Mouse (Mus musculus): ENCODE data around the gene Lca5l. TPM values are rescaled to one million over a fixed set of nuclear protein-coding genes. Genes with fewer than 3 reads are reported as not detected.

Gene Lca5l
- polyA plus RNA-seq, 1 experiment from 2014 or later, result 1.3 TPM

GRCm38 (mm10) chr16:96127288-96127656 is 64.8 kb downstream of the Lca5l start:
- Histone ChIP-seq H3K9me3 (ENCODE audit: control insufficient read depth, low read length) (no peaks in the 10 kb centered on the region), H3K4me2 (ENCODE audit: low read depth, severe bottlenecking) (peak overlapping the region; percentile 72; the same call in 1 of the 2 replicates), H3K4me1 (ENCODE audit: control insufficient read depth, insufficient read depth, low read length) (peaks cover 9% of the 10 kb centered on the region), H3K9ac (ENCODE audit: low read length) (peak overlapping the region; percentile 99), H3K4me3 (ENCODE audit: low read depth, low read length) (peak overlapping the region; percentile 98), H3K27me3 (ENCODE audit: control insufficient read depth, insufficient read depth, low read length) (no peaks in the 10 kb centered on the region), H3K36me3 (ENCODE audit: control insufficient read depth, insufficient read depth, low read length) (peaks cover 20% of the 10 kb centered on the region), H3K27ac (replicated peaks; ENCODE audit: low read depth, low read length) (peak overlapping the region; percentile 94)
- no peak for DNase-seq (ENCODE audit: low spot score)
- WGBS, result 0% methylated on average over 47 of the region's 52 CpGs
- peak; percentile 53 for ATAC-seq (ENCODE audit: insufficient number of reproducible peaks, low FRiP score, low TSS enrichment, low read depth)

GRCm38 (mm10) chr16:96126684-96127171 is 65.3 kb downstream of the Lca5l start:
- Histone ChIP-seq H3K27me3 (ENCODE audit: control insufficient read depth, insufficient read depth, low read length) (no peaks in the 10 kb centered on the region), H3K4me1 (ENCODE audit: control insufficient read depth, insufficient read depth, low read length) (peaks cover 9% of the 10 kb centered on the region), H3K4me2 (ENCODE audit: low read depth, severe bottlenecking) (peak overlapping the region; percentile 72), H3K9me3 (ENCODE audit: control insufficient read depth, low read length) (no peaks in the 10 kb centered on the region), H3K27ac (replicated peaks; ENCODE audit: low read depth, low read length) (peak overlapping the region; percentile 94), H3K36me3 (ENCODE audit: control insufficient read depth, insufficient read depth, low read length) (peaks cover 20% of the 10 kb centered on the region), H3K4me3 (ENCODE audit: low read depth, low read length) (peak overlapping the region; percentile 98), H3K9ac (ENCODE audit: low read length) (peak overlapping the region; percentile 99)
- DNase-seq (ENCODE audit: low spot score) (no peak), ATAC-seq (ENCODE audit: insufficient number of reproducible peaks, low FRiP score, low TSS enrichment, low read depth) (no peak)
- 8% methylated on average over 19 of the region's 19 CpGs for WGBS

GRCm38 (mm10) chr16:96120022-96120623 is 71.9 kb downstream of the Lca5l start:
- Histone ChIP-seq H3K4me1 (ENCODE audit: control insufficient read depth, insufficient read depth, low read length) (no peaks in the 10 kb centered on the region), H3K27ac (replicated peaks; ENCODE audit: low read depth, low read length) (no peak overlapping the region), H3K9me3 (ENCODE audit: control insufficient read depth, low read length) (no peaks in the 10 kb centered on the region), H3K36me3 (ENCODE audit: control insufficient read depth, insufficient read depth, low read length) (peaks cover 17% of the 10 kb centered on the region), H3K27me3 (ENCODE audit: control insufficient read depth, insufficient read depth, low read length) (no peaks in the 10 kb centered on the region), H3K4me3 (ENCODE audit: low read depth, low read length) (no peak overlapping the region), H3K9ac (ENCODE audit: low read length) (no peak overlapping the region), H3K4me2 (ENCODE audit: low read depth, severe bottlenecking) (no peak overlapping the region)
- DNase-seq (ENCODE audit: low spot score) (no peak), ATAC-seq (ENCODE audit: insufficient number of reproducible peaks, low FRiP score, low TSS enrichment, low read depth) (no peak)
- 74% methylated on average over 4 of the region's 4 CpGs for WGBS

GRCm38 (mm10) chr16:96114729-96115128 is 77.3 kb downstream of the Lca5l start:
- no peaks in the 10 kb centered on the region for H3K27me3 ChIP-seq (ENCODE audit: control insufficient read depth, insufficient read depth, low read length)
- H3K9me3 ChIP-seq (ENCODE audit: control insufficient read depth, low read length), result no peaks in the 10 kb centered on the region
- 58% methylated on average over 4 of the region's 4 CpGs for WGBS
- no peaks in the 10 kb centered on the region for H3K4me1 ChIP-seq (ENCODE audit: control insufficient read depth, insufficient read depth, low read length)
- no peaks in the 10 kb centered on the region for H3K36me3 ChIP-seq (ENCODE audit: control insufficient read depth, insufficient read depth, low read length)
- no peak for ATAC-seq (ENCODE audit: insufficient number of reproducible peaks, low FRiP score, low TSS enrichment, low read depth)
- H3K9ac ChIP-seq (ENCODE audit: low read length), result no peak overlapping the region
- no peak overlapping the region for H3K27ac ChIP-seq (replicated peaks; ENCODE audit: low read depth, low read length)
- DNase-seq (ENCODE audit: low spot score), result no peak
- no peak overlapping the region for H3K4me3 ChIP-seq (ENCODE audit: low read depth, low read length)
- H3K4me2 ChIP-seq (ENCODE audit: low read depth, severe bottlenecking), result no peak overlapping the region

- ATAC-seq (ENCODE audit: insufficient number of reproducible peaks, low FRiP score, low TSS enrichment, low read depth) (no peak), DNase-seq (ENCODE audit: low spot score) (no peak)
- no peak overlapping the region for H3K27ac ChIP-seq (replicated peaks; ENCODE audit: low read depth, low read length)
- WGBS, result 42% methylated on average over 2 of the region's 2 CpGs
- no peak overlapping the region for H3K4me2 ChIP-seq (ENCODE audit: low read depth, severe bottlenecking)
- no peaks in the 10 kb centered on the region for H3K36me3 ChIP-seq (ENCODE audit: control insufficient read depth, insufficient read depth, low read length)
- H3K9me3 ChIP-seq (ENCODE audit: control insufficient read depth, low read length), result no peaks in the 10 kb centered on the region
- H3K9ac ChIP-seq (ENCODE audit: low read length), result no peak overlapping the region
- H3K4me1 ChIP-seq (ENCODE audit: control insufficient read depth, insufficient read depth, low read length), result no peaks in the 10 kb centered on the region
- no peaks in the 10 kb centered on the region for H3K27me3 ChIP-seq (ENCODE audit: control insufficient read depth, insufficient read depth, low read length)
- no peak overlapping the region for H3K4me3 ChIP-seq (ENCODE audit: low read depth, low read length)
Measured at GRCm38 (mm10) chr16:96112769-96113168, 79.3 kb downstream of the Lca5l start.

- DNase-seq (ENCODE audit: low spot score) (no peak), ATAC-seq (ENCODE audit: insufficient number of reproducible peaks, low FRiP score, low TSS enrichment, low read depth) (no peak)
- H3K36me3 ChIP-seq (ENCODE audit: control insufficient read depth, insufficient read depth, low read length), result no peaks in the 10 kb centered on the region
- H3K4me3 ChIP-seq (ENCODE audit: low read depth, low read length), result no peak overlapping the region
- H3K27me3 ChIP-seq (ENCODE audit: control insufficient read depth, insufficient read depth, low read length), result no peaks in the 10 kb centered on the region
- 86% methylated on average over 5 of the region's 5 CpGs for WGBS
- H3K27ac ChIP-seq (replicated peaks; ENCODE audit: low read depth, low read length), result no peak overlapping the region
- H3K9me3 ChIP-seq (ENCODE audit: control insufficient read depth, low read length), result no peaks in the 10 kb centered on the region
- no peak overlapping the region for H3K4me2 ChIP-seq (ENCODE audit: low read depth, severe bottlenecking)
- H3K9ac ChIP-seq (ENCODE audit: low read length), result no peak overlapping the region
- no peaks in the 10 kb centered on the region for H3K4me1 ChIP-seq (ENCODE audit: control insufficient read depth, insufficient read depth, low read length)
Measured at GRCm38 (mm10) chr16:96110655-96111345, 81.3 kb downstream of the Lca5l start.

- H3K4me3 ChIP-seq (ENCODE audit: low read depth, low read length), result no peak overlapping the region
- WGBS, result 57% methylated on average over 4 of the region's 4 CpGs
- H3K36me3 ChIP-seq (ENCODE audit: control insufficient read depth, insufficient read depth, low read length), result no peaks in the 10 kb centered on the region
- ATAC-seq (ENCODE audit: insufficient number of reproducible peaks, low FRiP score, low TSS enrichment, low read depth) (no peak), DNase-seq (ENCODE audit: low spot score) (no peak)
- no peak overlapping the region for H3K9ac ChIP-seq (ENCODE audit: low read length)
- no peaks in the 10 kb centered on the region for H3K27me3 ChIP-seq (ENCODE audit: control insufficient read depth, insufficient read depth, low read length)
- H3K27ac ChIP-seq (replicated peaks; ENCODE audit: low read depth, low read length), result no peak overlapping the region
- no peaks in the 10 kb centered on the region for H3K4me1 ChIP-seq (ENCODE audit: control insufficient read depth, insufficient read depth, low read length)
- no peaks in the 10 kb centered on the region for H3K9me3 ChIP-seq (ENCODE audit: control insufficient read depth, low read length)
- no peak overlapping the region for H3K4me2 ChIP-seq (ENCODE audit: low read depth, severe bottlenecking)
Measured at GRCm38 (mm10) chr16:96109673-96110072, 82.4 kb downstream of the Lca5l start.
